Mouse (Mus musculus) urinary bladder, postnatal 25 days (tissue): ENCODE measurements around the gene Mlc1.
A peak's percentile ranks its signal among the peaks of the same experiment; 100 is the strongest.

Experiments
- DNase-seq: peaks from one replicate; pipeline ENCODE4 v3.0.0; 2022; ENCODE audit warnings: low spot score

Gene Mlc1

DNA sequence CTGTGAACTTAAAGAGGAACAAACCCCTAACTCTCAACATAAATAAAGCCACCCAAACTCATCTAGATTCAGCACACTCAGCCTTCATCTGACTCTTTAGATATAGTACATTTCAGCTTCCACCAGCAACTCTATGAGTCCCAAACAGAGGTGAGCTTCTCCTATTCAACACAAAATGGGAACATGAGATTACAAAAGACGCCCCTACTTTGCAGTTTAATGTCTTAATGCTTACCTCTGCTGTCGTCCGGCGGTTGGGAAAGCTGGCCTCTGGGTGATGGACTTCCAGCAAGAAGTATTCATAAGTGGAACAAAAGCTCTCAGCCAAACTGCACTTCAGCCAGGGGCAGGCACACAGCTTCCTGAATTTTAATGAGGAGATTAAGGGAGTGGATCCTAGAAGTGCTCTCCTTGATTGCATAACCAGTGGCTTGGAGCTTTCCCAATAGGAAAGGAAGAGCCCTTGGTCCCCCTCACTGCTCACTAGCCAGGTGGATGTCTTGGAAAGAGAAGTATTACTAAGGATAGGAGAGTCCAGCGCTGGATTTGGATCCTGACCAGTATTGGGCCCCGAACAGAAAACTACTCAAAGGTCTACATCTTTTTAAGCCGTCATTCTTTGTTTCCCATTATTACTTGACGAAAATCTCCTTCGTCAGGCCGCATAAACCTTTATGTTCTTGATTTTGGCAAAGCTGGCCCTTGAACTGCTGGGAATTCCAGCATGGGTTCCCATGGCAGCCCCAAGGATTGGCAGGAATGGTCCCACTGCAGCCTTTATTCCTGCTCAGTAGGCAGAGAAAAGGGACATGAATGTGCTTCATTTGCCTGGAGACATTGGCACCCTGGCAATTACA lies at the start of gene Mlc1:
TSS of gene Mlc1 (minus strand) at position 727 of the 857 bp plus-strand sequence.
- DNase-seq: no peak

DNA sequence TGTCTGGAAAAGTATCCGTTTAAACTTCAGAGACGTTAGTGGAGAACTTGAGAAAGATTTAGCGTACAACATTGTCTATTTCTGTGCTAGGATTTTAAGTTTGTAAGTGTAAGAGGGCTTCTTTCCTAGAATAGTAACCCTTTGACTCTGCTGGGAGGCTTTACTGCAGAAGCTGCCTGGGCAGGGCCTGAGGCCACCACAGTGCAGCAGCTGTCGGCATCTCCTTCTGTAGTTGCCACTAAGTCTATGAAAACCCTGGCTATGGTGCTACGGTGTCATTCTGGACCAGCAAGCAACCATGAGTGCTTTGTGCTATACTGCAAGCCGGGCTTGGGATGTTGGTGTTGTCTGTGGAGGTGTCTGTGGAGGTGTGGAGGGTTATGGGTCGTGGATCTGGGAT lies 41.7 kb upstream of the Mlc1 start:
- no peak for DNase-seq

DNA sequence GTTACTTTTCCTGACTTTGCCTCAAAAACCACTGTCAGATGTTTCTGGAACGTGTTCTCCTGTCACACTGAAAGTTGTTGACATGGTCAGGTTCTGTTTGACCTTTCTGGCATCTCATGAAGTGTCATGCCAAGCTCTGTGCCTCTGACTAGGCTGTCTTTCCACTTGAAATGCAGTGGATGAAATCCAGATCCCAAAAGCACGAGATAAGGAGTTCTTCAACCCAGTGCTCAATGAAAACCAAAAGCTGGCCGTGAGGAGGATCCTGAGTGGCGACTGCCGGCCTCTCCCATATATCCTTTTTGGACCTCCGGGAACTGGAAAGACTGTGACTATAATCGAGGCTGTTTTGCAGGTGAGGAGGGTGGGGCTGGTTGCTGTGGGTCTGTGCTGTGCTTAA lies 41.3 kb upstream of the Mlc1 start:
- DNase-seq: no peak

DNA sequence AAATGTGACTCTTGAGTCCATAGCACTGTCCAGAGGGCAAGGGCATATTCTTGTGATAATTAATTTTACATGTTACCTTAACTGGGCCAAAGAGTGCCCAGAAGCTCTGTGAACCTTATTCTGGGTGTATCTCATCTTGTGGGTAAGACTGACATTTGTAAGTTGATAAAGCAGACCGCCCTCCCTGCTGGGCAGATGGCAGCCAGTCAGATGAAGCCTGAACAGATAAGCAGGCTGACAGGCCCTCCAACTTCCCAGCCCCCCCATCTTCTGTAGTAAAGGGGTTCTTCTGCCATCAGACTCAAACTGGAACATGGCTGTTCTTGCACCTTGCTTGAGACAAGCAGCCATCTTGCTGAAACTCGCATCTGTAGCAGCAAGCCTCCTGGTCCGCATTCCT lies 37.9 kb upstream of the Mlc1 start:
- no peak for DNase-seq

DNA sequence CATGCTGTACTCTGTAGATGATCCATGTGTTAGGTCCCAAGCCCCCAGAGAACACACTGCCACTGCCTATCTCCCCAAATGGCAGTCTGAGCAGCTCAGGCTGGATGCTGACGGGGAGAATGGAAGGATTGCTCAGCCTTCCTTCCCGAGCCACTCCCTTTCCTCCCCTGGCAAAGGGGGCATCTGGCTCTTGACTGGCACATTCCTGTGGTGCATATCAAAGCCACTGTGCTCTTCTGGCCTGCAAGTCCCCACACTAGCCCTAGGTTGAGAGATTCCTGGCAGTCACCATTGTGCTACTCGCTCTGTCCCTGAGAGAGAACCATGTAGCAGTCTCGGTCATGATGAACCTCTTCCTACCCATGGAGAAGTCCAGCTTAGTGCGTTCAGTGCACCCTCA lies 29.0 kb upstream of the Mlc1 start:
- DNase-seq: no peak

DNA sequence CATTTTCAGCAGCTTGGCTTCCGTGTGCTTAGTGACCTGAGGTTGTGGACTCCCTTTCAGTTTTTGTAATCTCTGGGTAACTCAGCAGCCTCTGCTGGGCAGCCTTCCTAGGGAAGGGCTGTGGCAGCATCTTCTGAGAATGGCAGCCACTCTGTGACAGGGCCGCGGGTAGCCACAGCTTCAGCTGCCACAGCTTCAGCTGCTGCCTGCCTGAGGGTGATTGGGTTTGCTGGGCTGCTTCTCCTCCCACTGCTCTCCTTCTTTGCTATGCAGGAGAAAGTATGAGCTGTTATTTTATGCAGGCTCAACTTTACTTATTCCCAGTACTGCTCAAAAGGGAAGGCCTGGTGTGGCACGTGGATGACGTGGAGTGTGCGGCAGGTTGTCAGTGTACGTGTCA lies 28.2 kb upstream of the Mlc1 start:
- no peak for DNase-seq

DNA sequence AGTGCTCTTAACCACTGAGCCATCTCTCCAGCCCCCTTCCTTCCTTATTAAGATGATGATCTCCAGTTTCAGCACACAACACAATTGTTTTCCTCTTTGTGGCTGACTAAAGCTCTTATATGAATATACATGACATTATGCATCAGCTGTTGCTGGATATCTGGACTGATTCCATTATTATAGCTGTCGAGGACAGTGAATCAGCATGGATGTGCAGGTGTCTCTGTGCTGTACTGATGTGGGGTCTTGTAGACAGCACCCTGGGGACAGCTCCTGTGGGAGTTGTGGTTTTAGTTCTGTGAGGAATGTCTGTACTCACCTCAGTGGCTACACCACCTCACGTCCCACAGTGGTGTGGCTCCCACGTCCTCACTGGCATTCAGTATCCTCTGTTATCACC lies 22.4 kb upstream of the Mlc1 start:
- no peak for DNase-seq

DNA sequence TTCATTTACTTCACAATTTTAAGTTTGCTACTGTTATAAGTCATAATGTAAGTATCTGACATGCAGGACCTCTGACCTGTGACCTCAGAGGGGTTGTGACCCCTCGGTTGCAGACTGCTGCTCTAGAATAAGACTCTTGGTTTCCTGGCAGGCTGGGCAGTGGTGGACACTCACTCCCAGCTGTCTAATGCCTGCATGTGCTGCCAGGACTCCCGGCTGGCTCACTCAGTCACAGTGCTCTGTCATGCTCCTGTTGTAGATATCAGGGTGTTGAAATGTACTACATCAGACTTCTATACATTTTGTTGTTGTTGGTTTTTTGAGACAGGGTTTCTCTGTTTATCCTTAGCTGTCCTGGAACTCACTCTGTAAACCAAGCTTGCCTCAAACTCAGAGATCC lies 21.6 kb upstream of the Mlc1 start:
- DNase-seq: no peak

DNA sequence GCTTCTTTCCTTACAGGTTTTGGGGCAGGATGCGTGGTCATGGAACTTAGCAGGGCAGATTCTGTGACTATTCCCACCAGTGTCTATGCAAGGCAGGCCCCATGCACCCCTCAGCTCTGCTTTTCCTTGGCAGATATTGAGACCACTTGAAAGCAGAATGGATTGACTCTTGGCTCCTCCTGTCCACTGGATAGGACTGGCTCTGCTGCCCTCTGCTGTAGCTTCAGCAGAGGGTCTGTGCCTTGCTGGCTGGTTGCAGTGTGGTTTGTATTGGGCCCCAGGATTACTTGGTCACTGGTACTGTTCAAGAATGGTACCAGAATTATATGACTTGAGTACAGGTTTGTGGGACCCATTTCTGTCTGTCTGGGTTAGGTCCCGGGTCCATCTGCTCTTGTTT lies 20.3 kb upstream of the Mlc1 start:
- DNase-seq: no peak

DNA sequence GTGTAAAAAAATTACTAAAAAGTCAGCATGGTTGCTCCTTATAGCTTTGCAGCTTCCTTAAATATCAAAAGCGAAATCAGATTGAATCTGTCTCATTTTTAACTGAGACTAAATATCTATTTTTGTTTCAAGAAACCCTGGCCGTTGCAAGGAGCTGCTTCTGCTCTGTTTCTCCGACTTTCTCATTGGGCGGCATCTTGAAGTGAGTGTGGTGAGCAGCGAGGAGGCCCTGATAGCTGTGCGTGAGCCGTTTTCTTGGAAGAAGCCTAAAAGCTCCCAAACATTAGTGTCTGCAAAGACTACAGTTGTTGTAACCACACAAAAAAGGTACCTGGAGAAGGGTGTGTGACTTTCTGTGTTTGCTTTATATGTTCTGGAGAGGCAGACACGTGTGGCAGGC lies 19.8 kb upstream of the Mlc1 start:
- DNase-seq: no peak

DNA sequence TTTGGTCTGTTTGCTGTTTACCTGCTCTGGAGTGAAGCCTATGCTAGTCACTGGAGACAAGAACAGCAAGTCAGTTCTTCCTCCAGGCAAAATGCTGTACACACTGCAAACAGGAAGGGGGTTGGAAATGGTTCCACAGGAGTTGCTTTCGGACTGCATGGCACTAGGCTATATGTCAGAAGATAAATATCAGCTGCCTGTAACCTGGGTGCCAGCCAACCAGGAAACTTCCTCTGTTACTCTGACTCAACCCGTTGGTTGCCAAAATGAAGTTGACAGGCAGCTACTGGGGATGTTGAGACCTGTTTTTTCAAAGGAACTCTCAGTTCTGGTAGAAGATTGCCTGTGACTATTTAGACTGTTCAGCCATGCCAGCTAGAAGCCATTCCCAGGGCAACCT lies 10.4 kb upstream of the Mlc1 start:
- DNase-seq: peak; percentile 13

DNA sequence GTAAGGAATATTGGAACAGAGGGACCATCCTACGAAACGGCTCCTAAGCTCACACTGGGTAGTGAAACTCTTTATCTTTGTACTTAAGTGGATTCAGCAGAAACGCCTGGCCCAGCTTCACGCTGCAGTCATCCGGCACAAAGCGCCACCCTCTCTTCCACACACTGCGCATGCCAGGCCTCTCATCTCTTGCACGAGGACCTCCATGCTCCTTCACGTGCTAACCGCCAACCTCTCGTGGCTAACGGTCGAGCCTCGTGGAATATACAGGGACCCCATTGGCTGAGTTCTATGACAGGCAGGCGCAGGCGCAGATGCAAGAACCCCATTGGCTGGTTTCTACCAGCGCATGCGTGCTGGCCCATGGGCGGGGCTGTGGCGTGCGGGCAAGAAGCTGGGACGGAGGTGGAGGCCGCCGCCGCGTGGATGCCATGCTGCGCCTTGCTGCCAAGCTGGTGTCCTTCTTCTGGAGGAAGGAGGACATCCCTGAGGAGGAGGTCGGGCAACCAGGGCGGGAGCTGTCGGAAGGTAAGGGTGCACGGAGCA lies 3.8 kb upstream of the Mlc1 start, which contains the start of gene Mov10l1:
TSS of gene Mov10l1 (plus strand) at position 376 of the 546 bp plus-strand sequence.
- no peak for DNase-seq

DNA sequence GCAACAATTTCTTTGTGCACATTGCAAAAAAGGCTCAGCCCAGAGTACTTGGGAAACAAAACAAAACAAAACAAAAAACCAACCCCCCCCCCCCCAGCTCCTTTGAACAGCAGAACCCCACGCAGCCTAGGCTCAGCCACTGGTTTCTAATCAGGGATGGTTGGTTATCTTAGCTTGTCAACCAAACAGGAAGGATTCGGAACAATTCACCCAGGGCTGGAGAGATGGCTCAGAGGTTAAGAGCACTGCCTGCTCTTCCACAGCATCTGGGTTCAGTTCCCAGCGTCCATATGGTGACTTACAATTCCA lies 285 bp upstream of the Mlc1 start:
- no peak for DNase-seq

DNA sequence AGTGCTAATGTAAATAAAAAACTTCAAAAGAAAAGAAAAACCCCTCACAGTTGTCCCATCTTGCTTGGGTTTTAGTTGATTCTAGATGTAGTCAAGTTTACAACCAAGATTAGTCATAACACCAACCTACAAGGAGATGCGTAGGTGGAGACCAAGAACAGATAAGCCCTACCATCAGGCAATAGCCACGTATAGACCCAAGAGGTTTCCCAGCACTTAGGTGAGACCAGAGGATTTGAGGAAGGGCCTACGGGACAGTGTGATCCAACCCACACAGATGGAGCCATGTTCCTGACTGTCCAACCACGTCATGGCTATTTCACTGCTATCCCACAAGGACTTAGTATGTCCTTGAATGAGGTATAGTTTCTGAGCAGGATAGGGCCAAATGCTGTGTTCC lies 6.5 kb downstream of the Mlc1 start:
- DNase-seq: no peak

DNA sequence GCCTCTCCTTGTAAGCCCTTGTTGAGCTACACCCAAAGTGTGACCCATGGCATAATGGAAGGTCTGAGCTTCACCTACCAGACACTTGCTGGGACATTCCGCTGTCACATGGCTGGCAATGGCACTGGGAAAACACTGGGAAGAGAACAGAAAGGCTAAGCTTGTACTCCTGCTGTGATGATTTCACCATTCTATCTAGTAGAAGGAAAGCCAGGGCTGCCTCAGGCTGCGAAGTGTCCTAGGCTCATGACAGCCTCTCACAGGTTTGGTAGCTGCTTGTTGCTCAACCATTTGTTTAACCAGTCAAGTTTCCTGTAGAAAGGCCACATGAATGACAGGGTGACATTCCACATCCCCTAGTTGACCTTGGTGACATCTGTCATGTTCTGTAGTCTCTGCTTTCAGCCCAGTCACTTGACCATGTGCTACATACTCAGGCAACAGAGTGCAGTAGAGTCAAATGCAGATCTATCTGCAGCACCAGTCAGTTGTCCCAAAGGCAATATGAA lies 14.7 kb downstream of the Mlc1 start:
- DNase-seq: no peak

DNA sequence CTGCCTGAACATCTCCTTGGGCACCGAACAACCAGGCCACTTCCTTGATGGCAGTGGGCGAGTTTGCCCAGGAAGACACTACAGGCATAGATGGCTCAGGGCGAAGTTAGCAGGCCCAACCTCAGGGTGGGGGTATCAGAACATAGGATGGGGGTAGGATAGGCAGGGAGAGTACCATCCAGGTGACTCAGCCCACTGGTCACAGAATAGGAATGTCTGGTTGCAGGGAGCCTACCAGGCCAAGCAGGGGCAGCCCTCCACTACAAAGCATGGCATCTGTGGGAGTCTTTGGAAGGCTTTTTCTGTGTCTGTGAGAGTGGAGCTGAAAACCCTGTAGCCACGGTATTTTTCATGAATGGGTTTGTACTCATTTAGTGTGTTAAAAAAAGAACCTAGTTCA lies 21.3 kb downstream of the Mlc1 start:
- no peak for DNase-seq

DNA sequence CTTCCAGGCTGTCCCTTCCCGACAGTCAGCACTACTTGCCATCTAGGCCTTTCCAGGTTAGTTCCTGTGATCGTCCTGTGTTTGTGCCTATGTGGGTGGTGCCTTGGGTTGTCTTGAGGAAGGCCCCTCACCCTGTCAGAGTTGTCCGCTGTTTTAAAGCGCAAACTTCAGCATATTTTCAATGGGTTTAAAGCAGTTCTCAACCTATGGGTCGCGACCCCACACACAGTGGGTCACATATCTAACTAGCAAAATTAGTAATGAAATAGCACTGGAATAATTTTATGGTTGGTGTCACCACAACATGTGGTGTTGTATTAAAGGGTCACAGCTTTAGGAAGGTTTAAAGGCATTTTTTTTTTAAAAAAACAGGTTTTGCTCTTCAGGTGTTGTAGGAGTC lies 23.5 kb downstream of the Mlc1 start:
- no peak for DNase-seq

DNA sequence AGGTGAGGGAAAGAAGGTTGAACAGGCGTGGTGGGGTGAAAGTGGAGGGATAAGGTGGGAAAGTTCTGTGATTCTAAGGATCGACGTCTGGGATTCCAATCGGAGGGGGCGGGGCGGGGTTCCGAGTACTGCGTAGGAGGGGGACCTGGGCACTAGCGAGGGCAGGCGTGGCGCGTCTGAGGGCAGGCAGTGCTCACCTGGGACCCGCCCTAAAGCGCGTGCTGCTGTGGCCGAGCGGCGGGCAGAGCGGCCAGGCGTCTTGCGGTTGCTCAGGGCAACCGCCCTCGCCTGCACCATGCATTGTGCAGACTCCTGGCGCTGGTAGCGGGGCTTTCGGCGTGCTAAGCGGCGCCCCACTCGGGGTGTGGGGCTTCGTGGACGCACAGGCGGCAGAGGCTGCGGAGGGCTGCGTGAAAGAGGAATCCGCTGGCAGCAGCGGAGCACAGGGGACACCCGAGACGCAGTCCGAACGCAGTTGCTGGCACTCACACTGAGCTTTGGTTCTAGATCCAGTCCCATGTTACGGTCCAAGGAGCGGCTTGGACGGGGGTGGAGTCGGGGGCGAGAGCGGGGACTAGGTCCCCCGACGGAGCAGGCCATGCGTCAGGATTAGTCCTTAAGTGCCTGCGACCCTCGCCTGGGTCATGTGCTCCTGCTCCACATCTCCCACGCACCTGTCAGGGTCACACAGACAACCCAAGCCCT lies 24.3 kb downstream of the Mlc1 start, which contains the start of gene Ttll8:
TSS of gene Ttll8 (minus strand) at position 51 of the 705 bp plus-strand sequence.
- peak; percentile 14 for DNase-seq

DNA sequence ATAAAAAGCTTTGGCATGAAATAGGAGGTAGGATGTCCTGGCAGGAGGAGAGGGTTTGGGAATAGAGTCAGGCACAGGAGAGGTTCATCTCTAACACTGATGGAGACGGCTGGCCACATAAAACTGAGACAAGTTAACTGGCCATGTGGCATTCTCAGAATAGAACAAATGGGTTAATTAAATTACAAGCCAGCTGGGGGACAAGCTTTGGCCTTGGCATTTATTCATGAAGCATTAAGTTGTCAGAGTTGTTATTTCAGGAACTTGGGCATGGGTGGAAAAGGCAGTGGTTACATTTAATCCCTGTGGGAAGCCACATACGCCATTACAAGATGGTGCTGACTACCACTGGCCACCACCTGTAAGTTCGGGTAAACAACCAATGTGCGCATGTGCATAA lies 27.6 kb downstream of the Mlc1 start:
- DNase-seq: no peak

DNA sequence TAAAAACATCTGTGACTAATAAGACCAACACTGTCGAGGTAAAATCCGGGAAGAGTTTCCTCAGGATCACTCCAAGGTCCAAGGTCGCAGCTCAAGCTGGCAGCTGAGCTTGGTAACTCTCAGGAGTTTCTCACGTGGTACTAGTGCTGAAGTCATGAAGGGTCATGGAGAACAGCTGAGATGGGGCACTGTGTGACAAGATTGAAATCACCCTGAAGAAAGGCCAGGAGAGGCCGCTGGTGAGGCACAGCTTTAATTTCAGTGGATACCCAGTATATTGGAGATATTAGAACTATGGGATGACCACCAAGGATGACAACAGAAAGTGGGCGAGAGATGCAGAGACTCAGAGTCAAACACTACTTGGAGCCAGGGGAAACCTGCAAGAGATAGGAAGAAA lies 32.0 kb downstream of the Mlc1 start:
- DNase-seq: no peak

DNA sequence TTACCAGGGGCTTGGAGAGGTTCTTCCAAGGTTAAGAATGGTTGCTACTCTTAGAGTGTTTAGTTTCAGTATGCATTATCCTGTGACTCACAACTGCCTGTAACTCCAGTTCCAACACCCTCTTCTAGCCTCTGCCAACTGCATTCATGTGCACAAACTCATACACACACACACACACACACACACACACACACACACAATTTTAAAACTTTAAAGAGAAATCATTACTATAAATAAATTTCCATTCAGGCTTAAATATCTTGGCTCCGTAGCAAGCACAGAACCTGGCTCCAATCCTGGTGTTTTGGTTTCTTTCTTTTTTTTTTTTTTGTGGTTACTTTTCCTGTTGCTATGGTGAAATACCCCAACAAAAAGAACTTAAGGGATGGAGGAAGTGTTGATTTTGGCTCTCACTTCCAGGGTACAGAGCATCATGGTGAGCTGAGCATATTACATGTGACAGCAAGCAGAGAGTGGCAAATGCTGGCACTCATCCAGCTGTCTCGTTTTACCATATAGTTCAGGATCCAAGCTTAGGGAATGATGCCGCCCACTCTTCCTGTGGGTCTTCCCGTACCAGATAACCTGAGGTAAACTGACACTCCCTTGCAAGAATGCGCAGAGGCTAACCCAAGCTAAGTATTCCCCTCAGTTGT lies 34.8 kb downstream of the Mlc1 start:
- DNase-seq: no peak

DNA sequence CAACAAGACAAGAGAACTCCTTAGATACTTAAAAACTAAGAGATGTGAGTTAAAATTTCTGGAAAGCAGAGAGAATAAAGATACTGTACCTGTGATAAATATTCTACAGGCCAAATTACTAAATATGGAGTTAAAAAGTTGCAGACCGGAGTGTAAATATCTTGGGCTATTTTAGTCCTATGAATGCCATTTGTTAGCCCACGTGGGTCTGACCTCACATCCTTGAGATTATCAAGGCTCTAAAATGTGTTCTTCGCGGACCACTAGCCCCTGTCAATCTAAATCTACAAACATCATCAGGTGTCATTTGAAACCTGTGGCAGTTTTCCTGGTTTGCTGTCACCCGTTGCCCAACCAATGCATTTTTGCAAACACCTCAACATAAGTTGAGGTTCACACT lies 36.0 kb downstream of the Mlc1 start:
- DNase-seq: no peak

DNA sequence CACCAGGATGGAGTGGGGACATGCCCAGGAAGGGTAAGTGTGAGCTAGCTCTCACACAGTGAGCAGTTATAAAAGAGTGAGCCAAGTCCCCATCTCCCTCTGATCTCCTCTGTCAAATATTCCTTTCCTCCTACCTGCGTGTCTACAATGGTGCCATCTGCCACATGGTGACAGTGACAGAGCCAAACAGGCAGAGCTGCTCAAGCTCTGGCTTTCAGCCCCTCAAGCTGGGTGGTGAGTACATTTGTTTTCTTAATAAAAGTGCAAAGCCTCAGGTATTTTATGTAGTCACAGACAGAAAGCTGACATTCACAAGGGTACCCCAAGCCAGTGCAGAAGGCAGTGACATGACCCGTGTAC lies 41.5 kb downstream of the Mlc1 start:
- DNase-seq: no peak
